Mouse (Mus musculus) cerebellum, adult 2 months (tissue): ENCODE data around the gene Hoxd13. TPM values are rescaled to one million over a fixed set of nuclear protein-coding genes. Genes with fewer than 3 reads are reported as not detected.

ENCODE experiments used
- DNase-seq, 2 experiments: peaks; one replicate each; pipeline ENCODE4 v3.0.0; 2021
- H3K27ac ChIP-seq: fragments of 200-500 bp; 2 replicates; pipeline ENCODE4 v1.5.1; 2012; ENCODE audit warnings: low read length, control low read depth, inconsistent platforms; ENCODE audit not compliant: insufficient read depth
- H3K27me3 ChIP-seq: fragments of 200-500 bp; 2 replicates; pipeline ENCODE4 v1.6.1; 2012; ENCODE audit warnings: inconsistent platforms, mild to moderate bottlenecking, low read length, moderate library complexity; ENCODE audit not compliant: control insufficient read depth, insufficient read depth
- H3K4me1 ChIP-seq: fragments of 200-500 bp; 2 replicates; pipeline ENCODE4 v1.6.1; 2011; ENCODE audit warnings: low read length; ENCODE audit not compliant: control insufficient read depth, insufficient read depth
- H3K4me3 ChIP-seq: fragments of 200-500 bp; replicated peaks from 2 replicates; pipeline ENCODE3; 2011; ENCODE audit warnings: mild to moderate bottlenecking, low read depth, low read length, control low read depth; ENCODE audit not compliant: insufficient read depth
- CTCF ChIP-seq: fragments of 200-500 bp; IDR thresholded peaks from 2 replicates; pipeline ENCODE4 v1.5.1; 2011; ENCODE audit warnings: low read depth, mild to moderate bottlenecking, control low read depth, low read length, moderate library complexity, borderline replicate concordance; ENCODE audit not compliant: insufficient read depth
- POLR2A ChIP-seq: fragments of 200-500 bp; IDR thresholded peaks from 2 replicates; pipeline ENCODE4 v1.6.1; 2011; ENCODE audit warnings: low read length, control low read depth, borderline replicate concordance; ENCODE audit not compliant: insufficient read depth
- WGBS: fragments of 180-500 bp; shearing (Covaris S2); methylation state at CpG from one replicate; pipeline ENCODE4 v1.1.7; 2018; 5-methylcytosine and 5-hydroxymethylcytosine counted together
- polyA plus RNA-seq: library from polyadenylated mRNA; depleted of rRNA; stranded (reverse); fragments of >200 nt; gene quantifications from 2 replicates; pipeline ENCODE4 v1.2.3, GENCODE M21; 2012

Gene Hoxd13
- polyA plus RNA-seq, 1 experiment, result 0.10 TPM

DNA sequence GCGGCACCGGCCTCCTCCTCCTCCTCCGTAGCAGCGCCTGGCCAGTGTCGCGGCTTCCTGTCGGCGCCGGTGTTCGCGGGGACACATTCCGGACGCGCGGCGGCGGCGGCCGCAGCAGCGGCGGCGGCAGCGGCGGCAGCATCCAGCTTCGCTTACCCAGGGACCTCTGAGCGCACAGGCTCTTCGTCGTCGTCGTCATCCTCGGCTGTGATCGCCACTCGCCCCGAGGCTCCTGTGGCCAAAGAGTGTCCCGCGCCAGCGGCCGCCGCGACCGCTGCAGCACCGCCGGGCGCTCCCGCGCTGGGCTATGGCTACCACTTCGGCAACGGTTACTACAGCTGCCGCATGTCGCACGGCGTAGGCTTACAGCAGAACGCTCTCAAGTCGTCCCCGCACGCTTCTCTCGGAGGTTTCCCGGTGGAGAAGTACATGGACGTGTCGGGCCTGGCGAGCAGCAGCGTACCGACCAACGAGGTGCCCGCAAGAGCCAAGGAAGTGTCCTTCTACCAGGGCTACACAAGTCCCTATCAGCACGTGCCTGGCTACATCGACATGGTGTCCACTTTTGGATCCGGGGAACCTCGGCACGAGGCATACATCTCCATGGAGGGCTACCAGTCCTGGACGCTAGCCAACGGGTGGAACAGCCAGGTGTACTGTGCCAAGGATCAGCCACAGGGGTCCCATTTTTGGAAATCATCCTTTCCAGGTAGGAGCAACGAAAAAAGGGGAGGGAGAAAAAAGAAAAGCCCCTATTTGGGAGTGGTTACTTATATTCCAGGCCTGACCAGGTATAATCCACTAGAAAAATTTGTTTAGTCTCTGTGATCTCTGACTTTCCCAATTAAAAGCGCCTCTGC lies 490 bp downstream of the Hoxd13 start:
- no peaks in the 10 kb centered on the region for H3K4me1 ChIP-seq
- H3K4me3 ChIP-seq, result no peak overlapping the region
- H3K27ac ChIP-seq, result no peak overlapping the region
- TF ChIP-seq CTCF (no peak), POLR2A (no peak)
- peaks cover 12% of the 10 kb centered on the region; the same call in 1 of the 2 replicates for H3K27me3 ChIP-seq
- WGBS, result 1% methylated on average over 72 of the region's 74 CpGs
- DNase-seq, result no peak

DNA sequence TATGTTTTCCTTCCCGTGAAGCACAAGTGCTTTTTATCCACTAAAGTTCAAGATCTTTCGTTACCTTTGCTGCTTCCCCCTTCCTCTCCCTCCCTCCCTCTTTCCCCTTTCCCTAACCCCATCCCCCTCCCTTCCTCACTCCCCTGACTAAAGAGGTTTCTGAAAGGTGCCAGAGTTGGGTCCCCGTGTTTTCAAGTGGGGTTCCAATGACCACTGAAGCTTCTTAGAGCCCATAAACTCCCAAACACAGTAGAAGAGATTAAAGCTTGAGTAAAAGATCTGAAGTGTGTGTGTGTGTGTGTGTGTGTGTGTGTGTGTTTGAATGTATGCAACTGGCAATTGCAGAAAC lies 1.1 kb downstream of the Hoxd13 start:
- 3% methylated on average over 3 of the region's 3 CpGs for WGBS
- no peak for TF ChIP-seq POLR2A
- TF ChIP-seq CTCF, result no peak
- H3K4me1 ChIP-seq, result no peaks in the 10 kb centered on the region
- DNase-seq, result no peak
- H3K27me3 ChIP-seq, result peaks cover 12% of the 10 kb centered on the region; the same call in 1 of the 2 replicates
- H3K4me3 ChIP-seq, result no peak overlapping the region
- no peak overlapping the region for H3K27ac ChIP-seq

DNA sequence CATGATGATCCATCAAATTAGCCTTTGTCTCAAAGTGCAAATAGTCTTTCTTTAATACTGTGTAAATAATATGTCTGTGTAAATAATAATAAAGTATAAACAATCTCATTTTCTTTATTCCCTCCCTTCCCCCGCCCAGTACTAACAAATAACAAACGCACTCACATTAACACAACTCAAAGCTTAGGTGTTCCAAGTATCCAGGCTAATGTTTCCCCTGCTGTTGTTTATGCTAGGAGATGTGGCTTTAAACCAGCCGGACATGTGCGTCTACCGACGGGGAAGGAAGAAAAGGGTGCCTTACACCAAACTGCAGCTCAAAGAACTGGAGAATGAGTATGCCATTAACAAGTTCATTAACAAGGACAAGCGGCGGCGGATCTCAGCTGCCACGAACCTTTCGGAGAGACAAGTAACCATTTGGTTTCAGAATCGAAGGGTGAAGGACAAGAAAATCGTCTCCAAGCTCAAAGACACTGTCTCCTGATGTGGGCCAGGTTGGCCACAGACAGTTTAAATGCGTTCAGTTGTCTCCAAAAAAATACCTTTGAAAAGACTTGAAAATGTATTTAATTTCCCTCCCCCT lies 1.6 kb downstream of the Hoxd13 start:
- TF ChIP-seq CTCF, result no peak
- no peak for TF ChIP-seq POLR2A
- 4% methylated on average over 14 of the region's 14 CpGs for WGBS
- H3K4me1 ChIP-seq, result no peaks in the 10 kb centered on the region
- H3K27ac ChIP-seq, result no peak overlapping the region
- H3K4me3 ChIP-seq, result no peak overlapping the region
- peaks cover 12% of the 10 kb centered on the region; the same call in 1 of the 2 replicates for H3K27me3 ChIP-seq
- no peak for DNase-seq

DNA sequence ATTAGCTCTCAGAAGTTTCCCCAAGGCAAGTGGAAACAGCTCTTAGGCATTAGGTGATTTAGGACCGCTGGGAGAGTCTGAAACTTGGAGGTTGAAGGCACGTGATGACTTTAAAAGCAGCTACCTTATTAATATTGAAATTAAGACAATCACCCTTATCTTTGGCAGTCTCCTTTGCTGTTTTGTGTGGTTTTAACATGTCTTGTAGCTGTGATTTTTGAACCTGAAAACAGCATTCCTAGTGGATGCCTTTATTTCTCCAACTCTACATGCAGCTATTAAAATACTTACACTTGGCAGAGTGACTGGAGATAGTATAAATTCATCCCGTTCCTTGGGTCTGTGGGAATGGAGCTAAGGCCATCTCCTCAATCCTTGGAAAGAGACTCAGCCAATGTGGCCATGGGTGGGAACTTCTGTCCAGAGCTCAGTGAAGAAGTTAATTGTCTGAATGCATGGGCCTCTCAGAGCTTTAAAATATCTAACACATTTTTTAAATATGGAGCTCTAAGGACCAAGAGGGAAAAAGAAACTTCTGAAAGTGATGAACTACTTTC lies 2.6 kb downstream of the Hoxd13 start:
- no peak for DNase-seq
- TF ChIP-seq CTCF, result no peak
- TF ChIP-seq POLR2A, result no peak
- Histone ChIP-seq H3K4me3 (no peak overlapping the region), H3K4me1 (no peaks in the 10 kb centered on the region), H3K27ac (no peak overlapping the region), H3K27me3 (peaks cover 12% of the 10 kb centered on the region; the same call in 1 of the 2 replicates)
- 6% methylated on average over 3 of the region's 3 CpGs for WGBS

DNA sequence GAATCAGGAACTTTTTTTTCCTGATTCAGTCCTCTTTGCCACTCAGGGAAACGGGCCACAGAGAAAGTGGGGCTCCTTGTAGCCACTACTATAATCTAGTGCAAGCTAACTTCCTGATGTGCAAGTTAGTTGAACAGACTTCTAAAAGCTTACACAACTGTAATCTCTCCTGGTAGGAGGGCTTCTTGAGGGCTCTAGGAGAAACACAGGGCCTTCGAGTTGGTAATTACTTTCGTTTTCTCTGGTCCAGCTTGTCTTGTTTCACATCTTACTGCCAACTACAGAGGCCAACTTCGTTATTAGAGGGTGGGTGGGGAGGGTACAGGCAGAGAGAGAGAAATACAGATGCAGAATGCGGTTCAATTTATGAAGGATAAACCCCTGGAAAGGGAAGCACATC lies 3.7 kb downstream of the Hoxd13 start:
- H3K27me3 ChIP-seq, result peaks cover 14% of the 10 kb centered on the region; the same call in 1 of the 2 replicates
- TF ChIP-seq CTCF (no peak), POLR2A (no peak)
- no peak for DNase-seq
- 28% methylated on average over 5 of the region's 5 CpGs for WGBS
- no peaks in the 10 kb centered on the region for H3K4me1 ChIP-seq
- H3K4me3 ChIP-seq, result no peak overlapping the region
- no peak overlapping the region for H3K27ac ChIP-seq

DNA sequence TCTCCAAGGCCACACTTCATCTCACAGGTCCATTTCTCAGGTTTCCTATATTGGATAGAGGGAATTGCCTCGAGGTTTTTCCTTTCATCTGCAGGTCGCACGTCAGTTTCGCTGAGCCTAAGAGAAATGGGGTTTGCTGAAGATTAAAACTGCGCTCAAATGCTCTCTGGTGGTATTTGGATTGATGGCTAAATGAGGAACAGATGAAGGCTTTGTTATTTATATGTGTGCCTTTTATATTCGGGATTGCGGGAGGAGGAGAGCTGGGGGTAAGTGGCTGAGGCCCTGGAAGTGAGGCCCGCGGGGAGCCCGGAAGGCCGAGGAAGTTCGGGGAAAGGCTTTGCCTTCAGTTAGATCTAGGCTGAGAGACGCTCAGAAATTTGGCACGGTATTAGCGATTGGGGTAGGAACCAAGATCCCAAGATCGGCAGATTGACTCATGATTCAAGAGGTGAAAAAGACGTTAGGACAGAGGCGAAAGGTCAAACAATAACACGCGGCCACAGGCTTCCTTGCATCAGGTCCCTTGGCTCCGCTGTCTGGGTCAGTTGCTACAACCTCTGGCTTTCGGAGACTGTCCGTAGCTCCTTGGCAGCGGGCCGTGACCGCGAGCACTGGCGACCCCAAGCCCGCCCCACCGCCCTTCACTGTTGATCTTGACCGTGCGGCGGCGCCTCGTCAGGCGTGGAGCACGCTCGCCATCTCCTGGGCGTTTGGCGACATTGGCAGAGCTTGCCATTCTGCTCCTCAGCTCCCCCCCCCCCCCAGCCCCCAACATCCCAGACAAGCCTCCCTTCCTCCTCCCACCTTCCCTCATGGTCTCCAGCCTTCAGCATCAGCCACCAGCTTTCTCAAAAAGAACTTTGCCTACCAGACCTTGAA lies 4.6 kb downstream of the Hoxd13 start:
- TF ChIP-seq POLR2A (no peak), CTCF (peak; percentile 64)
- H3K4me1 ChIP-seq, result no peaks in the 10 kb centered on the region
- peaks cover 10% of the 10 kb centered on the region; the same call in 1 of the 2 replicates for H3K27me3 ChIP-seq
- H3K4me3 ChIP-seq, result no peak overlapping the region
- WGBS, result 7% methylated on average over 40 of the region's 40 CpGs
- H3K27ac ChIP-seq, result no peak overlapping the region
- peak; percentile 34 to 55 for DNase-seq

DNA sequence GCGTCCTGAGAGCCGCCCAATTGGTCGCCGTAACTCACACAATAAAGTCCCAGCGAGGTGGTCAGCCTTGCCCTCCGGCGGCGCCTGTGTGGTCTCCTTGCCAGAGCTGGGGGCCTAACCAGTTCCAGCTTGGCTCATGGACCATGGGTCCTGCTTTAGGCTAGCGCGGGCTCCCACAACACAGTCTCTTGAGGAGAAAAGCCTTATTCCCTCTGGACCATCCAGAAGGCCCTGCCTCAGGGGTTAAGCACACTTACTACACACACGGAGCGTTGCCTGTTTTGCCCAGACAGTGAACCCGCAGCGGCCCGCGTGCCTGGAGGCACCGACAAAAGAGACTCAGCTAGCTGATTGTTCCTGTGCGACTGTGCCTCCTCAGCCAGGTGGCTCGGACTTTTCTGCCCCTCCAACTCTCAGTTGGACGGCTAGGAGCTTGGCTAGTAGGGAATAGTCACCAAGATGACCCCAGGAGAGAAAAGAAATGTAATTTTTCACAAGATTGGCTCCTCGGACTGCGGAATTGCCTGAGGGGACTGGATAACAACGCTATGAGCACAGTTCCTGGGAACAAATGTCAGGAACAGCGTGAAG lies 5.8 kb downstream of the Hoxd13 start:
- DNase-seq, result no peak
- 2% methylated on average over 24 of the region's 24 CpGs for WGBS
- H3K4me1 ChIP-seq, result no peaks in the 10 kb centered on the region
- no peak overlapping the region for H3K27ac ChIP-seq
- H3K4me3 ChIP-seq, result no peak overlapping the region
- peaks cover 9% of the 10 kb centered on the region; the same call in 1 of the 2 replicates for H3K27me3 ChIP-seq
- no peak for TF ChIP-seq CTCF
- TF ChIP-seq POLR2A, result no peak
